ENCODE assay signal across 17 mouse cellular contexts in genomic region chr2:35509888-35510287, GRCm38 (mm10). TPM values are rescaled to one million over a fixed set of nuclear protein-coding genes. Genes with fewer than 3 reads are reported as not detected.
A peak's percentile ranks its signal among the peaks of the same experiment; 100 is the strongest.
DNase-seq lines count a peak whose midpoint lies in the region; ATAC-seq and TF ChIP-seq lines count a peak whose summit lies in the region.
"Had no signal": no experiment of that assay in that cellular context is flagged by ENCODE, and none has a peak within 500 bp of the region (broad histone marks: within the 10 kb centered on the region; RNA-seq: fewer than 3 reads in every experiment).

No protein-coding gene starts in this region.

- TF ChIP-seq RAD21 in MEL (IDR thresholded peaks at IDR 0.05; ENCODE audit: low read depth, low read length), result no peak

- DNase-seq in heart, embryonic 10.5 days (ENCODE audit: low spot score), result no peak
- DNase-seq in heart, postnatal 36 days, result no peak
- peak; percentile 21 for DNase-seq in kidney, adult 2 months
- no peak for DNase-seq in kidney, adult 8-10 months
- DNase-seq in MEL (ENCODE audit: low read depth, low spot score), result no peak
- no peak for DNase-seq in adrenal gland, postnatal 14 days
- DNase-seq in left cerebral cortex, adult 18-20 months (ENCODE audit: low spot score in 2 of 2), result no peak
- DNase-seq: cerebellum, postnatal 10 days; kidney, adult 9 months; lung, adult 18-20 months; right cerebral cortex, adult 18-20 months; spleen, adult 18-20 months had no signal

- no peak for TF ChIP-seq EP300 in MEL (IDR thresholded peaks at IDR 0.05; ENCODE audit: low read depth in 1 of 2, low read length in 2 of 2)

- no peak overlapping the region for H3K4me3 ChIP-seq in heart, embryonic 10.5 days
- no peak overlapping the region for H3K4me3 ChIP-seq in kidney, adult 2 months (ENCODE audit: insufficient read depth, low read depth, low read length)
- H3K4me3 ChIP-seq in MEL (ENCODE audit: control insufficient read depth in 1 of 2, insufficient read depth in 1 of 2, low read depth in 2 of 2, low read length in 2 of 2), result no peak overlapping the region
- no peak overlapping the region for H3K4me3 ChIP-seq in limb, embryonic 15.5 days
- H3K4me3 ChIP-seq: erythroblast, embryonic 14.5 days; forebrain, embryonic 15.5 days; hindbrain, embryonic 12.5 days had no signal

- no peaks in the 10 kb centered on the region for H3K9me3 ChIP-seq in heart, embryonic 10.5 days
- no peaks in the 10 kb centered on the region for H3K9me3 ChIP-seq in MEL (replicated peaks; ENCODE audit: insufficient read depth, low read length)
- H3K9me3 ChIP-seq in limb, embryonic 15.5 days, result no peaks in the 10 kb centered on the region
- H3K9me3 ChIP-seq: forebrain, embryonic 15.5 days; hindbrain, embryonic 12.5 days had no signal

- H3K4me1 ChIP-seq in heart, embryonic 10.5 days, result peaks cover 69% of the 10 kb centered on the region
- H3K4me1 ChIP-seq in kidney, adult 2 months (ENCODE audit: control insufficient read depth, insufficient read depth, low read length), result peaks cover 5% of the 10 kb centered on the region
- peaks cover 20 to 52% of the 10 kb centered on the region in 2 experiments for H3K4me1 ChIP-seq in MEL (ENCODE audit: control insufficient read depth in 1 of 2, insufficient read depth in 2 of 2, low read length in 2 of 2)
- H3K4me1 ChIP-seq in limb, embryonic 15.5 days, result peaks cover 67% of the 10 kb centered on the region

- H3K4me2 ChIP-seq in limb, embryonic 15.5 days, result no peak overlapping the region
- H3K4me2 ChIP-seq: forebrain, embryonic 15.5 days; hindbrain, embryonic 12.5 days had no signal

- TF ChIP-seq CTCF in kidney, adult 2 months (conservative IDR thresholded peaks at IDR 0.05; ENCODE audit: insufficient read depth, insufficient read length, low read depth, low read length), result no peak
- TF ChIP-seq CTCF in MEL (IDR thresholded peaks at IDR 0.05 in 2 of 3, conservative IDR thresholded peaks at IDR 0.05 in 1 of 3; ENCODE audit: control insufficient read depth in 1 of 3, insufficient read depth in 1 of 3, low read depth in 2 of 3, low read length in 3 of 3, poor library complexity in 1 of 3, severe bottlenecking in 1 of 3), result no peak

- ATAC-seq in limb, embryonic 15.5 days (ENCODE audit: insufficient number of reproducible peaks, low FRiP score, low TSS enrichment, low read depth), result no peak
- ATAC-seq: forebrain, embryonic 15.5 days had no signal

- no peaks in the 10 kb centered on the region for H3K36me3 ChIP-seq in heart, embryonic 10.5 days
- no peaks in the 10 kb centered on the region for H3K36me3 ChIP-seq in kidney, adult 2 months (ENCODE audit: control insufficient read depth, insufficient read depth, low read length)
- H3K36me3 ChIP-seq in MEL (ENCODE audit: control insufficient read depth in 1 of 2, insufficient read depth in 2 of 2, low read length in 2 of 2), result peaks cover 0 to 41% of the 10 kb centered on the region in 2 experiments; a peak in 2 of 4 replicates
- H3K36me3 ChIP-seq in limb, embryonic 15.5 days, result no peaks in the 10 kb centered on the region
- H3K36me3 ChIP-seq: forebrain, embryonic 15.5 days; hindbrain, embryonic 12.5 days had no signal

- no peaks in the 10 kb centered on the region for H3K27me3 ChIP-seq in heart, embryonic 10.5 days (ENCODE audit: insufficient read depth, poor library complexity, severe bottlenecking)
- H3K27me3 ChIP-seq in kidney, adult 2 months (replicated peaks; ENCODE audit: control insufficient read depth, insufficient read depth, low read length), result no peaks in the 10 kb centered on the region
- no peaks in the 10 kb centered on the region for H3K27me3 ChIP-seq in MEL (ENCODE audit: control insufficient read depth in 1 of 2, insufficient read depth in 2 of 2, low read length in 2 of 2)
- no peaks in the 10 kb centered on the region for H3K27me3 ChIP-seq in limb, embryonic 15.5 days
- H3K27me3 ChIP-seq: forebrain, embryonic 15.5 days; hindbrain, embryonic 12.5 days; Patski had no signal

- no peaks in the 10 kb centered on the region for H3K79me2 ChIP-seq in MEL (ENCODE audit: control insufficient read depth, insufficient read depth, low read length, poor library complexity)

- peak overlapping the region; percentile 83; the same call in 1 of the 2 replicates for H3K27ac ChIP-seq in heart, embryonic 10.5 days
- no peak overlapping the region for H3K27ac ChIP-seq in kidney, adult 2 months (ENCODE audit: insufficient read depth, low read depth, low read length)
- H3K27ac ChIP-seq in MEL (ENCODE audit: control insufficient read depth, low read depth, low read length), result peak overlapping the region; percentile 55
- H3K27ac ChIP-seq in limb, embryonic 15.5 days, result peak overlapping the region; percentile 86; the same call in 1 of the 2 replicates
- H3K27ac ChIP-seq: forebrain, embryonic 15.5 days; hindbrain, embryonic 12.5 days had no signal

- peak overlapping the region; percentile 31 for H3K9ac ChIP-seq in MEL (ENCODE audit: control insufficient read depth, low read depth, low read length, poor library complexity, severe bottlenecking)
- H3K9ac ChIP-seq in limb, embryonic 15.5 days, result no peak overlapping the region
- H3K9ac ChIP-seq: forebrain, embryonic 15.5 days; hindbrain, embryonic 12.5 days had no signal

- no peak for TF ChIP-seq POLR2A in kidney, adult 2 months (IDR thresholded peaks at IDR 0.05; ENCODE audit: low read depth, low read length)
- TF ChIP-seq POLR2A in MEL (IDR thresholded peaks at IDR 0.05; ENCODE audit: control insufficient read depth in 1 of 2, insufficient read depth in 1 of 2, low read depth in 1 of 2, low read length in 2 of 2, poor library complexity in 1 of 2), result no peak

- WGBS in heart, embryonic 10.5 days, result 29% methylated on average over 4 of the region's 4 CpGs
- 61% methylated on average over 4 of the region's 4 CpGs for WGBS in kidney, adult 2 months
- WGBS in limb, embryonic 15.5 days, result 50% methylated on average over 4 of the region's 4 CpGs

- intact Hi-C loops in heart, postnatal 36 days (cut with DNase I), result loop anchor here (2.0 to 5.0 kb wide), 4 partner anchors 63 to 213 kb away; no protein-coding TSS in a partner anchor

TF ChIP-seq in MEL, 35 proteins besides CTCF, POLR2A, EP300 and RAD21:
- no peak for TF ChIP-seq SMC3 (IDR thresholded peaks at IDR 0.05; ENCODE audit: low read depth, low read length)
- TF ChIP-seq GATA1 (IDR thresholded peaks at IDR 0.05; ENCODE audit: low read depth, low read length), result no peak
- no peak for TF ChIP-seq SIN3A (IDR thresholded peaks at IDR 0.05; ENCODE audit: low read length)

RNA-seq across cellular contexts. Expression of gene Ggta1, which starts 46.9 kb away (rescaled TPM):
- polyA plus RNA-seq in heart, embryonic 10.5 days (2016; fragmentation: Nextera tagmentation; extraction: Ambion mirVana), result 30.4 and 51.3 TPM in 2 replicates
- total RNA-seq in heart, postnatal 36 days (2021), result 10 to 100 TPM; 19.0 to 22.5 TPM
- polyA plus RNA-seq in kidney, adult 2 months (2012; rRNA removed), result 4.6 and 6.1 TPM in 2 replicates
- total RNA-seq in MEL (2012; rRNA removed), result 23.6 and 30.7 TPM in 2 replicates
- 10 to 100 TPM in 1 of 2 experiments, not detected in 1; 29.2 TPM for polyA plus RNA-seq in MEL (2012; ENCODE audit: insufficient read depth in 1 of 2, insufficient read length in 2 of 2, low read depth in 1 of 2, low replicate concordance in 2 of 2, missing spikeins in 1 of 2)
- polyA plus RNA-seq in limb, embryonic 15.5 days (2015; fragmentation: Nextera tagmentation; extraction: Ambion mirVana), result 34.2 and 37.5 TPM in 2 replicates
- 14.3 and 16.6 TPM in 2 replicates for total RNA-seq in adrenal gland, postnatal 14 days (2021)
- 1 to 10 TPM; 3.3 to 3.6 TPM for total RNA-seq in left cerebral cortex, adult 18-20 months (2021)

RNA-seq across cellular contexts. Expression of gene Dab2ip, which starts 48.2 kb away (rescaled TPM):
- 47.6 and 49.0 TPM in 2 replicates for polyA plus RNA-seq in heart, embryonic 10.5 days (2016; fragmentation: Nextera tagmentation; extraction: Ambion mirVana)
- total RNA-seq in heart, postnatal 36 days (2021), result 10 to 100 TPM; 41.7 to 54.2 TPM
- polyA plus RNA-seq in kidney, adult 2 months (2012; rRNA removed), result 32.9 and 42.9 TPM in 2 replicates
- total RNA-seq in MEL (2012; rRNA removed), result 2.5 and 4.0 TPM in 2 replicates
- polyA plus RNA-seq in MEL (2012; ENCODE audit: insufficient read depth in 1 of 2, insufficient read length in 2 of 2, low read depth in 1 of 2, low replicate concordance in 2 of 2, missing spikeins in 1 of 2), result 1 to 10 TPM in 1 of 2 experiments, not detected in 1; 9.9 TPM
- 57.8 and 60.6 TPM in 2 replicates for polyA plus RNA-seq in limb, embryonic 15.5 days (2015; fragmentation: Nextera tagmentation; extraction: Ambion mirVana)
- total RNA-seq in adrenal gland, postnatal 14 days (2021), result 69.6 and 73.3 TPM in 2 replicates
- total RNA-seq in left cerebral cortex, adult 18-20 months (2021), result 100 to 1,000 TPM; 133 to 135 TPM
